Mouse (Mus musculus): Measurements from ENCODE around the gene Gsta3. TPM values are rescaled to one million over a fixed set of nuclear protein-coding genes. Genes with fewer than 3 reads are reported as not detected.

Gene Gsta3
- polyA plus RNA-seq, 1 experiment from 2014 or later: not detected

GRCm38 (mm10) chr1:21230376-21230775 is 10.0 kb upstream of the Gsta3 start:
- no peaks in the 10 kb centered on the region for H3K27me3 ChIP-seq (ENCODE audit: control insufficient read depth, insufficient read depth, low read length)
- no peak overlapping the region for H3K4me3 ChIP-seq (ENCODE audit: low read depth, low read length)
- no peaks in the 10 kb centered on the region for H3K9me3 ChIP-seq (replicated peaks; ENCODE audit: control insufficient read depth, low read length)
- H3K4me1 ChIP-seq (ENCODE audit: control insufficient read depth, insufficient read depth, low read length): no peaks in the 10 kb centered on the region
- H3K36me3 ChIP-seq (replicated peaks; ENCODE audit: control insufficient read depth, insufficient read depth, low read depth, low read length): no peaks in the 10 kb centered on the region
- 67% methylated on average over 2 of the region's 2 CpGs for WGBS
- no peak for DNase-seq (ENCODE audit: low spot score)
- no peak overlapping the region for H3K4me2 ChIP-seq (ENCODE audit: low read depth, low read length)
- ATAC-seq (replicated peaks; ENCODE audit: insufficient number of reproducible peaks, low FRiP score, low TSS enrichment, low read depth): no peak
- H3K9ac ChIP-seq (replicated peaks; ENCODE audit: low read length): no peak overlapping the region
- H3K27ac ChIP-seq (replicated peaks; ENCODE audit: low read depth, low read length): no peak overlapping the region

- H3K27me3 ChIP-seq (ENCODE audit: control insufficient read depth, insufficient read depth, low read length): no peaks in the 10 kb centered on the region
- DNase-seq (ENCODE audit: low spot score) (no peak), ATAC-seq (replicated peaks; ENCODE audit: insufficient number of reproducible peaks, low FRiP score, low TSS enrichment, low read depth) (0 out of 2 replicates have a peak, but pooled peaks have one; percentile 39)
- H3K4me1 ChIP-seq (ENCODE audit: control insufficient read depth, insufficient read depth, low read length): no peaks in the 10 kb centered on the region
- no peak overlapping the region for H3K27ac ChIP-seq (replicated peaks; ENCODE audit: low read depth, low read length)
- H3K4me2 ChIP-seq (ENCODE audit: low read depth, low read length): no peak overlapping the region
- H3K9ac ChIP-seq (replicated peaks; ENCODE audit: low read length): no peak overlapping the region
- WGBS: 53% methylated on average over 5 of the region's 5 CpGs
- no peaks in the 10 kb centered on the region for H3K36me3 ChIP-seq (replicated peaks; ENCODE audit: control insufficient read depth, insufficient read depth, low read depth, low read length)
- H3K9me3 ChIP-seq (replicated peaks; ENCODE audit: control insufficient read depth, low read length): no peaks in the 10 kb centered on the region
- no peak overlapping the region for H3K4me3 ChIP-seq (ENCODE audit: low read depth, low read length)
Measured at GRCm38 (mm10) chr1:21231744-21232464, 8.5 kb upstream of the Gsta3 start.

DNA sequence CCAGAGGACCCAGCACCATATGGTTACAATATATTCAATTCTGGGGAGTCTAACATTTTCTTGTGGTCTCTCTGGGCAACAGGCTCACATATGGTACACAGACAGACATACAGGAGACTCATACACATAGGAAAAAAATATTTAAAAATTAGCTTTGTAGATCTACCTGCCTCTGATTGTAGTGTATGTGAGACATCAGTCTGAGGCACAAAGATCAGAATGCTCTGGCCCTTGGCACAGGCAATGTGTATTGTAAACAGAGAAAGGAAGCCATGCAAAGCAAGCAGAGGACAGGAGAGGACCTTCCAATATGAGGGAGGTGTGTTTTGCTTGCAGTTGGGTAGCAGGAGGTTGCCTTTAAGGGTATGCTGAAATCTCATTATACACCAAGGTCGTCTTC is 7.9 kb upstream of the Gsta3 start:
- no peak for ATAC-seq (replicated peaks; ENCODE audit: insufficient number of reproducible peaks, low FRiP score, low TSS enrichment, low read depth)
- WGBS: 43% methylated on average over 1 of the region's 1 CpGs
- H3K4me3 ChIP-seq (ENCODE audit: low read depth, low read length): no peak overlapping the region

DNA sequence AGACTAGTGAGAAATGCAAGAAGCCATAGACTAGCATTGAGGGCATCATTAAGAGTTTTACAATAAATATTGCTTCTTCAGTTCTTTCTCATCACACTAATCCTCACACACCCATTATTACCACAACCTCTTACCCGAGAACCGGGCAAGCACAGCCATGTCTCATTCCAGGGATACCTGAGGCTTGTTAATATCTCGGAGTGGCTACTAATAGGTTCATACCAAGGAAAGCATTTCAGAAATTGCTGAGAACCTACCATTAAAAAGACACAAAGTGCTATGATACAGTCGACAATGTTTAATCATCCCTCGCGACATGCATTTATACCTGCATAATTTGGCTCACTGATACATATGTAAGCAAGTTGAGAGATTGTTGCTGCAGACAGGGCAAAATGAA is 5.0 kb upstream of the Gsta3 start:
- Histone ChIP-seq H3K9me3 (replicated peaks; ENCODE audit: control insufficient read depth, low read length) (no peaks in the 10 kb centered on the region), H3K4me3 (ENCODE audit: low read depth, low read length) (no peak overlapping the region)
- WGBS: 84% methylated on average over 6 of the region's 6 CpGs

More for the DNA sequence above, 7.9 kb upstream of the Gsta3 start:
- Histone ChIP-seq H3K4me1 (ENCODE audit: control insufficient read depth, insufficient read depth, low read length) (no peaks in the 10 kb centered on the region), H3K4me2 (ENCODE audit: low read depth, low read length) (no peak overlapping the region), H3K9ac (replicated peaks; ENCODE audit: low read length) (no peak overlapping the region), H3K27me3 (ENCODE audit: control insufficient read depth, insufficient read depth, low read length) (no peaks in the 10 kb centered on the region), H3K36me3 (replicated peaks; ENCODE audit: control insufficient read depth, insufficient read depth, low read depth, low read length) (no peaks in the 10 kb centered on the region), H3K27ac (replicated peaks; ENCODE audit: low read depth, low read length) (no peak overlapping the region), H3K9me3 (replicated peaks; ENCODE audit: control insufficient read depth, low read length) (no peaks in the 10 kb centered on the region)
- peak; percentile 19 for DNase-seq (ENCODE audit: low spot score)

DNA sequence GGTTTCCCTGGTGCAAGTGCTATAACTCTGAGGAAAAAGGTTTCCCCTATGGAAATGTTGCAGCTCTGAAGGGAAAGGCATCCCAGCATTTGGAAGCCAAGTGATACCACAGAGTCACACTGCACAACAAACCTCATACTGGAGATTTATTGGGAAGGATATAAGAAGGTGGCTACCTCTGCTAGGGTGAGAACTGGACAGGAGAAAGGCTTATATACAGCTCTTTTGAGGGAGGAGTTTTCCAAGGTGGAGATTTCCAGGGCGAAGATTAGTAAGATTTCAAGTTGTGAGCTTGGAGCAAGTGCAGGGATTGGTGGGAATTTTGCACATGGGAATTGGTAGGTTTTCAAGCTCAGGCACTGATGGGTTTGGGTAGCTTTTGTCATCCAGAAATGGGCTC is 707 bp downstream of the Gsta3 start:
- no peaks in the 10 kb centered on the region for H3K4me1 ChIP-seq (ENCODE audit: control insufficient read depth, insufficient read depth, low read length)
- ATAC-seq (replicated peaks; ENCODE audit: insufficient number of reproducible peaks, low FRiP score, low TSS enrichment, low read depth) (no peak), DNase-seq (ENCODE audit: low spot score) (no peak)
- 90% methylated on average over 1 of the region's 1 CpGs for WGBS
- H3K36me3 ChIP-seq (replicated peaks; ENCODE audit: control insufficient read depth, insufficient read depth, low read depth, low read length): no peaks in the 10 kb centered on the region
- no peaks in the 10 kb centered on the region for H3K9me3 ChIP-seq (replicated peaks; ENCODE audit: control insufficient read depth, low read length)
- no peak overlapping the region for H3K27ac ChIP-seq (replicated peaks; ENCODE audit: low read depth, low read length)
- H3K4me2 ChIP-seq (ENCODE audit: low read depth, low read length): no peak overlapping the region
- no peak overlapping the region for H3K4me3 ChIP-seq (ENCODE audit: low read depth, low read length)
- no peak overlapping the region for H3K9ac ChIP-seq (replicated peaks; ENCODE audit: low read length)
- H3K27me3 ChIP-seq (ENCODE audit: control insufficient read depth, insufficient read depth, low read length): no peaks in the 10 kb centered on the region

More for the DNA sequence above, 5.0 kb upstream of the Gsta3 start:
- no peak overlapping the region for H3K9ac ChIP-seq (replicated peaks; ENCODE audit: low read length)
- DNase-seq (ENCODE audit: low spot score) (no peak), ATAC-seq (replicated peaks; ENCODE audit: insufficient number of reproducible peaks, low FRiP score, low TSS enrichment, low read depth) (no peak)
- no peak overlapping the region for H3K27ac ChIP-seq (replicated peaks; ENCODE audit: low read depth, low read length)
- H3K36me3 ChIP-seq (replicated peaks; ENCODE audit: control insufficient read depth, insufficient read depth, low read depth, low read length): no peaks in the 10 kb centered on the region
- no peak overlapping the region for H3K4me2 ChIP-seq (ENCODE audit: low read depth, low read length)
- H3K27me3 ChIP-seq (ENCODE audit: control insufficient read depth, insufficient read depth, low read length): no peaks in the 10 kb centered on the region
- no peaks in the 10 kb centered on the region for H3K4me1 ChIP-seq (ENCODE audit: control insufficient read depth, insufficient read depth, low read length)

GRCm38 (mm10) chr1:21244290-21244960 is 4.0 kb downstream of the Gsta3 start:
- DNase-seq (ENCODE audit: low spot score) (no peak), ATAC-seq (replicated peaks; ENCODE audit: insufficient number of reproducible peaks, low FRiP score, low TSS enrichment, low read depth) (no peak)
- Histone ChIP-seq H3K27ac (replicated peaks; ENCODE audit: low read depth, low read length) (no peak overlapping the region), H3K4me1 (ENCODE audit: control insufficient read depth, insufficient read depth, low read length) (no peaks in the 10 kb centered on the region), H3K36me3 (replicated peaks; ENCODE audit: control insufficient read depth, insufficient read depth, low read depth, low read length) (no peaks in the 10 kb centered on the region), H3K27me3 (ENCODE audit: control insufficient read depth, insufficient read depth, low read length) (no peaks in the 10 kb centered on the region), H3K9ac (replicated peaks; ENCODE audit: low read length) (no peak overlapping the region), H3K9me3 (replicated peaks; ENCODE audit: control insufficient read depth, low read length) (no peaks in the 10 kb centered on the region), H3K4me3 (ENCODE audit: low read depth, low read length) (no peak overlapping the region), H3K4me2 (ENCODE audit: low read depth, low read length) (no peak overlapping the region)
- WGBS: 65% methylated on average over 4 of the region's 4 CpGs

GRCm38 (mm10) chr1:21246136-21246535 is 5.7 kb downstream of the Gsta3 start:
- Histone ChIP-seq H3K4me1 (ENCODE audit: control insufficient read depth, insufficient read depth, low read length) (no peaks in the 10 kb centered on the region), H3K9me3 (replicated peaks; ENCODE audit: control insufficient read depth, low read length) (no peaks in the 10 kb centered on the region), H3K4me2 (ENCODE audit: low read depth, low read length) (no peak overlapping the region), H3K4me3 (ENCODE audit: low read depth, low read length) (no peak overlapping the region), H3K9ac (replicated peaks; ENCODE audit: low read length) (no peak overlapping the region), H3K27me3 (ENCODE audit: control insufficient read depth, insufficient read depth, low read length) (no peaks in the 10 kb centered on the region), H3K27ac (replicated peaks; ENCODE audit: low read depth, low read length) (no peak overlapping the region), H3K36me3 (replicated peaks; ENCODE audit: control insufficient read depth, insufficient read depth, low read depth, low read length) (no peaks in the 10 kb centered on the region)
- no peak for DNase-seq (ENCODE audit: low spot score)
- 84% methylated on average over 3 of the region's 3 CpGs for WGBS
- ATAC-seq (replicated peaks; ENCODE audit: insufficient number of reproducible peaks, low FRiP score, low TSS enrichment, low read depth): no peak

DNA sequence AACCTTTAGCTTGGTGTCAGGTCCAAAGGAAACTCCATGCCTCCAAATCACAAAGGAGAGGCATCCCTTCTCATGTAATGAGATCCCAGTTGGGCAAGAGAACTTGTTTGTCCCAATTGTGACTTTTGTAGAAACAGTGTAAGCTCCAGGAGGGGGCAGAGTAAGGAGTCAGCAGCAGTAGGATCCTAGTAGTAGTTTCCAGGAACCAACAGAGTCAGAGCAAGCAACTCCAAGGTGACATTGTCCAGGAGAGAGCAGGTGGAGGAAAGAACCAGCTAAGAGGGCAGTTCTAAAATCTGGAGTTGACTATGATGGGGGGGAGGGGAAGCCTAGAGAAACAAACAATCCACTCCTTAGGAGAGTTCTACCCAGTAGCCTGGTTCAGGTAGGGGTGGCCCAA is 7.5 kb downstream of the Gsta3 start:
- Histone ChIP-seq H3K4me1 (ENCODE audit: control insufficient read depth, insufficient read depth, low read length) (no peaks in the 10 kb centered on the region), H3K4me2 (ENCODE audit: low read depth, low read length) (no peak overlapping the region), H3K9me3 (replicated peaks; ENCODE audit: control insufficient read depth, low read length) (no peaks in the 10 kb centered on the region), H3K27me3 (ENCODE audit: control insufficient read depth, insufficient read depth, low read length) (no peaks in the 10 kb centered on the region), H3K27ac (replicated peaks; ENCODE audit: low read depth, low read length) (no peak overlapping the region), H3K4me3 (ENCODE audit: low read depth, low read length) (no peak overlapping the region), H3K36me3 (replicated peaks; ENCODE audit: control insufficient read depth, insufficient read depth, low read depth, low read length) (no peaks in the 10 kb centered on the region), H3K9ac (replicated peaks; ENCODE audit: low read length) (no peak overlapping the region)
- ATAC-seq (replicated peaks; ENCODE audit: insufficient number of reproducible peaks, low FRiP score, low TSS enrichment, low read depth) (no peak), DNase-seq (ENCODE audit: low spot score) (no peak)

Measured in embryonic facial prominence, embryonic 11.5 days (tissue).